Mouse (Mus musculus): ENCODE measurements around the gene Gm11172. TPM values are rescaled to one million over a fixed set of nuclear protein-coding genes. Genes with fewer than 3 reads are reported as not detected.

Gene Gm11172
- polyA plus RNA-seq, 1 experiment = not detected

- Histone ChIP-seq H3K79me3 (ENCODE audit: low read depth) (no peaks in the 10 kb centered on the region), H3K4me3 (ENCODE audit: insufficient read depth, poor library complexity, severe bottlenecking) (no peak overlapping the region), H3K36me3 (ENCODE audit: control insufficient read depth, insufficient read depth) (no peaks in the 10 kb centered on the region), H3K27me3 (ENCODE audit: control insufficient read depth, insufficient read depth, insufficient read length) (no peaks in the 10 kb centered on the region), H3K79me2 (ENCODE audit: control insufficient read depth, insufficient read depth) (no peaks in the 10 kb centered on the region), H3ac (ENCODE audit: control insufficient read depth, insufficient read length, low read depth) (no peak overlapping the region)
- no peak for TF ChIP-seq USF1 (IDR thresholded peaks at IDR 0.05; ENCODE audit: low read depth)
- peak; percentile 67 for TF ChIP-seq CEBPB (IDR thresholded peaks at IDR 0.05; ENCODE audit: low read depth)
- no peak for TF ChIP-seq CTCF (IDR thresholded peaks at IDR 0.05; ENCODE audit: control insufficient read depth, insufficient read depth, insufficient read length)
- TF ChIP-seq FOSL1 (IDR thresholded peaks at IDR 0.05; ENCODE audit: insufficient read depth, low read length, poor library complexity, severe bottlenecking) = peak; percentile 95
- TF ChIP-seq MYOD1 (IDR thresholded peaks at IDR 0.05; ENCODE audit: control insufficient read depth, insufficient read length, low read depth) = peak; percentile 96
Observed at GRCm38 (mm10) chr16:10776322-10776721, 36.4 kb upstream of the Gm11172 start.

DNA sequence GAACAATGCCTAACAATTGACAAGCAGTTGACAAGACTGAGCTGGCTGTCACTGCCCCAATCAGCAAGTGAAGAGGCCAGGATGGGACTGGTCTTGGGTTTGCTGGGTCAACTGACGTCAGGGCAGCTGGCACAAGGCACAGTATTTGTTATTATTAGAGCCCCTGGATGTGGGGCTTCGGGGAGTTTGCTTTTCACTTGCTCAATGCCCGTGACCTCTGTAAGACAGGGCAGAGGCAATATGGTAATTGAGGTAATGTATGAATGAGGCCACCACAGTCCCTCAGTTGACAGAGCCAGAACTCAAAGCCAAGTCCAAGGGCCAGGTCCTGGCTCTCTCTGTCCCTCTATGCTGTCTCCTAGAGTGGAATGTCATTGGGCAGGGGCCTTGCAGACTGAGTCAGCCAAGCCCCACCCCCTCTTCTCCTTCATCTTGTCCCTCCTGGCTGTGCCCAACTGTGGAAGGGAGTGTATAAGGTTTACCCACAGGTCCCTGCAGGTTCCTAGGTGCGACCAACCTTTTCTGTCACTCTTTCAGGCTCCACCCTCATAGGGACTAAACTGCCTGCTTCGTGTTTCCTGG lies 35.0 kb upstream of the Gm11172 start:
- H3K36me3 ChIP-seq (ENCODE audit: control insufficient read depth, insufficient read depth) = no peaks in the 10 kb centered on the region
- H3K79me2 ChIP-seq (ENCODE audit: control insufficient read depth, insufficient read depth) = peaks cover 4% of the 10 kb centered on the region
- no peak overlapping the region for H3K4me3 ChIP-seq (ENCODE audit: insufficient read depth, poor library complexity, severe bottlenecking)
- TF ChIP-seq FOSL1 (IDR thresholded peaks at IDR 0.05; ENCODE audit: insufficient read depth, low read length, poor library complexity, severe bottlenecking) = no peak
- no peak for TF ChIP-seq MAX (IDR thresholded peaks at IDR 0.05)
- TF ChIP-seq USF1 (IDR thresholded peaks at IDR 0.05; ENCODE audit: low read depth) = no peak
- H3K79me3 ChIP-seq (ENCODE audit: low read depth) = no peaks in the 10 kb centered on the region
- no peak overlapping the region for H3ac ChIP-seq (ENCODE audit: control insufficient read depth, insufficient read length, low read depth)
- no peaks in the 10 kb centered on the region for H3K27me3 ChIP-seq (ENCODE audit: control insufficient read depth, insufficient read depth, insufficient read length)

- Histone ChIP-seq H3K27me3 (ENCODE audit: control insufficient read depth, insufficient read depth, insufficient read length) (no peaks in the 10 kb centered on the region), H3K79me3 (ENCODE audit: low read depth) (peaks cover 13% of the 10 kb centered on the region), H3K4me3 (ENCODE audit: insufficient read depth, poor library complexity, severe bottlenecking) (no peak overlapping the region), H3K79me2 (ENCODE audit: control insufficient read depth, insufficient read depth) (peaks cover 25% of the 10 kb centered on the region), H3K36me3 (ENCODE audit: control insufficient read depth, insufficient read depth) (no peaks in the 10 kb centered on the region), H3ac (ENCODE audit: control insufficient read depth, insufficient read length, low read depth) (no peak overlapping the region)
- no peak for TF ChIP-seq CEBPB (IDR thresholded peaks at IDR 0.05; ENCODE audit: low read depth)
- TF ChIP-seq MYOD1 (IDR thresholded peaks at IDR 0.05; ENCODE audit: control insufficient read depth, insufficient read length, low read depth) = no peak
- TF ChIP-seq MYOG (IDR thresholded peaks at IDR 0.05; ENCODE audit: control insufficient read depth, extremely low read depth, insufficient read length) = no peak
- no peak for TF ChIP-seq USF1 (IDR thresholded peaks at IDR 0.05; ENCODE audit: low read depth)
- no peak for TF ChIP-seq MAX (IDR thresholded peaks at IDR 0.05)
- no peak for TF ChIP-seq FOSL1 (IDR thresholded peaks at IDR 0.05; ENCODE audit: insufficient read depth, low read length, poor library complexity, severe bottlenecking)
- no peak for TF ChIP-seq CTCF (IDR thresholded peaks at IDR 0.05; ENCODE audit: control insufficient read depth, insufficient read depth, insufficient read length)
Observed at GRCm38 (mm10) chr16:10780631-10781120, 32.0 kb upstream of the Gm11172 start.

- H3K36me3 ChIP-seq (ENCODE audit: control insufficient read depth, insufficient read depth) = no peaks in the 10 kb centered on the region
- H3K79me3 ChIP-seq (ENCODE audit: low read depth) = peaks cover 13% of the 10 kb centered on the region
- no peak overlapping the region for H3K4me3 ChIP-seq (ENCODE audit: insufficient read depth, poor library complexity, severe bottlenecking)
- no peak overlapping the region for H3ac ChIP-seq (ENCODE audit: control insufficient read depth, insufficient read length, low read depth)
- no peaks in the 10 kb centered on the region for H3K27me3 ChIP-seq (ENCODE audit: control insufficient read depth, insufficient read depth, insufficient read length)
- H3K79me2 ChIP-seq (ENCODE audit: control insufficient read depth, insufficient read depth) = peaks cover 25% of the 10 kb centered on the region
- TF ChIP-seq MYOD1 (IDR thresholded peaks at IDR 0.05; ENCODE audit: control insufficient read depth, insufficient read length, low read depth) (peak; percentile 56), FOSL1 (IDR thresholded peaks at IDR 0.05; ENCODE audit: insufficient read depth, low read length, poor library complexity, severe bottlenecking) (peak; percentile 71), MYOG (IDR thresholded peaks at IDR 0.05; ENCODE audit: control insufficient read depth, extremely low read depth, insufficient read length) (no peak), USF1 (IDR thresholded peaks at IDR 0.05; ENCODE audit: low read depth) (no peak)
Observed at GRCm38 (mm10) chr16:10781862-10782371, 30.8 kb upstream of the Gm11172 start.

- Histone ChIP-seq H3K27me3 (ENCODE audit: control insufficient read depth, insufficient read depth, insufficient read length) (no peaks in the 10 kb centered on the region), H3K79me3 (ENCODE audit: low read depth) (peaks cover 13% of the 10 kb centered on the region), H3K79me2 (ENCODE audit: control insufficient read depth, insufficient read depth) (peaks cover 25% of the 10 kb centered on the region), H3ac (ENCODE audit: control insufficient read depth, insufficient read length, low read depth) (peak overlapping the region; percentile 58), H3K4me3 (ENCODE audit: insufficient read depth, poor library complexity, severe bottlenecking) (peak overlapping the region; percentile 64), H3K36me3 (ENCODE audit: control insufficient read depth, insufficient read depth) (no peaks in the 10 kb centered on the region)
- TF ChIP-seq USF1 (IDR thresholded peaks at IDR 0.05; ENCODE audit: low read depth) (no peak), CTCF (IDR thresholded peaks at IDR 0.05; ENCODE audit: control insufficient read depth, insufficient read depth, insufficient read length) (no peak), CEBPB (IDR thresholded peaks at IDR 0.05; ENCODE audit: low read depth) (no peak), MYOD1 (IDR thresholded peaks at IDR 0.05; ENCODE audit: control insufficient read depth, insufficient read length, low read depth) (no peak), MAX (IDR thresholded peaks at IDR 0.05) (no peak), FOSL1 (IDR thresholded peaks at IDR 0.05; ENCODE audit: insufficient read depth, low read length, poor library complexity, severe bottlenecking) (no peak), MYOG (IDR thresholded peaks at IDR 0.05; ENCODE audit: control insufficient read depth, extremely low read depth, insufficient read length) (no peak)
Observed at GRCm38 (mm10) chr16:10782377-10783151, 30.2 kb upstream of the Gm11172 start.
